Mouse (Mus musculus) thymus, postnatal 0 days (tissue): ENCODE results near the gene Rbfox3. TPM values are rescaled to one million over a fixed set of nuclear protein-coding genes. Genes with fewer than 3 reads are reported as not detected.

Source experiments
- DNase-seq: peaks from one replicate; pipeline ENCODE4 v3.0.0-alpha.2; 2015; ENCODE audit warnings: low spot score
- polyA plus RNA-seq: library from polyadenylated mRNA; unstranded; fragments of >200 nt; fragmentation: Nextera tagmentation; extraction: Ambion mirVana; gene quantifications from 2 replicates; pipeline ENCODE4 v1.2.1, GENCODE M21; 2015

The Rbfox3 gene
- polyA plus RNA-seq, 1 experiment from 2014 or later, result 0.26 TPM

GRCm38 (mm10) chr11:118767411-118767810, 144.0 kb downstream of the Rbfox3 start:
- DNase-seq, result no peak

DNA sequence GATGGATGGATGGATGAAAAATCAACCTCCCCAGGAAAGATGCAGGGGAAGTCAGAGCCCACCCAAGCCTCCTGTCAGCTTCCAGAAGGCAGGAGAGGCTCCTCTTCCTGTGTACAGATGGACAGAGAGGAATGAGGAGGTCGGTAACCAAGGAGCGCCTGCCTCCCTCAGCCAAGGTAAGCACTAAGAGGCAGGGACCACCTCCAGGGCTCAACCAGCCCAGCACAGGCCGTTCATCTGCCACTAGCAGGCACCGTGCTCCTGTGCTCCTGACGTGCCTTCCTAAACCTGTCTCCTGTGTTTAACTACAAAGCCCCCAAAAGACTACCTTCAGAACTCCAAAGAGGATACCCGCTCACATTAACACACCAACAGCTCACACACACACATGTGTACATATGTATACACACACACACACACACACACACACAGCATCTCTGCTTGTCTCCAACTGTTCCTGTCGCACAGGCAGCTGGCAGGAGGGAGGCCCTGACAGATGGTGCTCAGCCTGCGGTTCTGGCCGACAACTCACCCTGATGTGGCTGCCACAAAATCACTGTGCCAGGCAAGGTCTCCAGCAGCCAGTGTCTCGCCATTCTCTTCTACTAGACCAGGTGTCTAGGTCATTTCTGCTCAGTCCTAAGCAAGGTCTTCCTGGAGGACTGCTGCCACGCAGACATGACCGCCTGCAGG, 151.0 kb downstream of the Rbfox3 start:
- DNase-seq, result no peak

DNA sequence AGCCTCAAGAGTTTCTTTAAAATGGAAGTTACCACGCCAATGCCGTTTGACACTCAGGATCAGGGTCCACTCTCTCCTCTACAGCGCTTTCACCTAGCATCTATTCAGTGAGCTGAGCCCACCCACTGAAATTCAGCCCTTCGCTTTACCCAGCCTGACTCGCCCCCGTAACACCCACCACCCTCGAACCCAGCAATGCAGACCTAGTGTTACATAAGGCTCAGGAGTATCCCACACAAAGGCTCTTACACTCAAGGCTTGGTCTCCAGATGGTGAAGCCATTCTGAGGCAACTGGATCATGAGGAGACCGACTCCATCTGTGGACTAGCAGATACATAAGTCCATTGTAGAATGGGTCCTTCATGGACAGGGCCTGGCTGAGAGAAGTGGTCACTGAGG, 152.2 kb downstream of the Rbfox3 start:
- DNase-seq, result no peak

GRCm38 (mm10) chr11:118758277-118758990, 153.0 kb downstream of the Rbfox3 start:
- DNase-seq, result no peak

DNA sequence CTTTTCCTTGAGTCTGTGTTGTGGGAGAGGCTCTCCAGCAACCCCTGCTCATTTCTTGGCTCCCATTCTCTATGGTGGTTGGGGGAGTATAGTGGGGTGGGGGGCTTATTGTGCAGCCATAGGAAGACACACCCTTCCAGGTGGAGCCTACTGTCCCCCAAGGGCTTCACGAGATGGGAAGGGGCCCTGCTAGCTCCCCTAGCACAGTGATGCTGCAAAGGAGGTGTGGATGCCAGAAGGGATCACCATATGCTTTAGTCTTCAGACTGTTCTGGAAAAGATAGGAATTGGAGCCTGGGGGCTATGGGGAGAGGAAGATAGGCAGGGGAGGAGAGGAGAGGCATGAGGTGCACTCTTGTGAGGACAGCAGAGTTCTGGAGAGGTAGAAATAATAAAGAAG, 153.9 kb downstream of the Rbfox3 start:
- no peak for DNase-seq

GRCm38 (mm10) chr11:118755003-118755402, 156.4 kb downstream of the Rbfox3 start:
- no peak for DNase-seq

DNA sequence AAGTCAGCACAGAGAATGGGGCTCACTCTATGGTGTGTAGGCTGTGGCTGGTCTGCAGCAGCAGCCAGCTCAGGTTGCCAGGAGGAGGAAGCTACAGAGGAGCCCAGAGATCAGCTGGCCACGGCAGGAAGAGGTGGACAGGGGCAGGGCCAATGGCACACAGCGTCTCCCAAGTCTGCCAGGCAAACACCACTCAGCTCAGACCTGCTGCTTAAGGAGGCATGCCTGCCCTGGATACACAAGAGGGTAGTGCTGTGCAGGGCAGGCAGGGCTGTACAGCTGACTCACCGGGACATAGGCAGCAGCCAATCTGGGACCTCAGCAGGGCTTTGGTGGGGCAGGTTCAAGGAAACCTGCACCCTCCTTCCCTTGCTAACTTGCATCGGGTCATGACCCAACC, 156.9 kb downstream of the Rbfox3 start:
- no peak for DNase-seq

DNA sequence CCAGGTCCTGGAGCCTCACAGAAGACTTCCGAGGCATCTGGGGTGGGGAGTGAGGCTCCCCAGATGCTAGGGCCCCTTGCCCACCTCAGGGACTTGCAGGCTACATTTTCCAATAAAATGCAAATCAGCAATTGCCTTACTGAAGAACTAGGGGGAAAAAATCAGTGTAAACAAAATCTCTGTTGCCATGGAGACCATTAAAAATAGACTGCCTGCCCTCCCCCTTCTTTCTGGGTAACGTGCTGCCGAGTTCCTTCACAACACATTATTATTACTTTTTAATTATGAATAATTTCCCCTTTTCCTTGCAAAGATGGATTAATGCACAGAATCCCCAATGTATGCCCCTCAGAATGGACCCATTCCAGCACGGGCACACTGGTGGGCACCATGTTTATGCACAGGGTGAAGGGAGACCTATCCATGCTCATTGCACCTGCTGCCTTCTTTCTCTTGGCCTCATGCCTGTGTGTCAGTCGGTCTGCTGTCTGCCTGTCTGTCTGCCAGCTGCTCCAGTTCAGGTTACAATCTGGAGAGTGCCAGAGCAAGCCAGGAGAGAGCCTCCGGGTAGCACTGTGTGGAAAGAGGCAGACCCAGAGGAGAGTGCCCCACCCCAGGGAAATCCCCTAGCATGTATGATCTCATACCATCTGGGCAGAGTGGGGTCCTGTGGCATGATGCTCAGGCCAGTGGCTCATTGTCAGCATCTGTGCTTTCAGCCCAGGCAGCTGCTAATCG, 159.3 kb downstream of the Rbfox3 start:
- no peak for DNase-seq

DNA sequence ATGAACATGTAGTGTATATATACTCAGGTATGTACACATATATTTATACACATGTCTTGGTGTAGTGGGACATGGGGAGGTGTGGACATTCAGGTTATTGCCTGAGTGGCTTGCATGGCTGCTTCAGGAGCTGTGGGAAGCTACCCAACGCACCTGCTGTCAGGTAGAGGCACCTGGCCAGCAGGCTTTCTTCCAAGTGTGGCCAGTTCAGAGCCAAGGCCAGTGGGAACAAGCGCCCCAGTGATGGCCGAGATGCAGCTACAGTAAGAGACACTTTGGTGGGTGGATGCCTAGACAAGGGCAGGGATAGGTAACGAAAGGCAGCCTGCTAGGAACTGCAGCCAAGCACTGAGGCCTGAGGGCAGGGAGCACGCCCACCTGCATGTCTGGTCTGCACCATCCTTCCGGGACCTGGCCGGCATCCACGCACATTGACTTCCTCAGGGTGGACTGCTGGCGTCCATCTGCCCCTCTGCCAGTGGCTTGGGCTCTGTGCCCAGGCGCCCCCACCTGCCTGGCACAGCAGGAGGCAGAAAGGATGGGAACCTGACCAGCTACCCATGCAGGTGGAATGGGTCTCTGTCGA, 160.6 kb downstream of the Rbfox3 start:
- no peak for DNase-seq

GRCm38 (mm10) chr11:118749541-118749940, 161.9 kb downstream of the Rbfox3 start:
- no peak for DNase-seq

DNA sequence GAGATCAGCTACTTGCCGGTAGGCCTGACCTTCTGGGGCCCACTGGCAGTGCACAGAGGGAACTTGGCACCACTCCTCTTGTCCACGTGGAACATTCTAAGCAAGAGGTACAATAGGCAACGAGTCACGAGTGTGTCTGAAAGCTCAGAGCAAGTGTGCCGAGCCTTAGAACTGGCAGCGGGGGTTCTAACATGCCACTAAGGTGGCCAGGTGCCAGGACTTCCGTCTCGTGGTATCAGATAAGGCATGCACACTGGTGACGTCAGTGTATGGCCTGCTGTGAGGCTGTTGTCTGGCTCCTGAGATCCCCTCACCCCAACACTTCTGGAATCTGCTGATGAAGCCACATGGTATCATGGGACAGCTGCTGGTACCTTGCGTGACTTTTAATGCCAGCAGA, 162.8 kb downstream of the Rbfox3 start:
- DNase-seq, result no peak

- no peak for DNase-seq
Observed at GRCm38 (mm10) chr11:118745279-118745678, 166.1 kb downstream of the Rbfox3 start.

GRCm38 (mm10) chr11:118744782-118745181, 166.6 kb downstream of the Rbfox3 start:
- no peak for DNase-seq

DNA sequence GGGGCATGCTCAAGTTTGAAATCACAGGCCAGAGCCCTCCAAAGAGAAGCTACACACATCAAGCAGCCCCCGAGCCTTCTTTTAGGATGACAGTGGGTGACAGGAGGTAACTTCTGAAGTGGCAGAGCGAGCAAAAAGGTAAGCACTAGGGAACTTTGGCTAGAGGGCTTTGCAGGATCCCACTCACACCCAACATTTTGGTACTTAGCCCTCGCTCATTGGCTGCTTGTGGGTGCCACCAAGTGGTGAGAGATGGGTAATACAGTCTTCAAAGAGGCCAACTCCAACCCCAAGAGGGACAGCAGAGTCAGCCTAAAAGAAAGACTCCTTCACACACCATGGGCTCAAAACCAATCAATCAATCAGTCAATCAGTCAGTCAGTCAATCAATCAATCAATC, 168.6 kb downstream of the Rbfox3 start:
- peak; percentile 40 for DNase-seq

- DNase-seq, result no peak
Observed at GRCm38 (mm10) chr11:118741262-118741661, 170.1 kb downstream of the Rbfox3 start.

- no peak for DNase-seq
Observed at GRCm38 (mm10) chr11:118740001-118740400, 171.4 kb downstream of the Rbfox3 start.

DNA sequence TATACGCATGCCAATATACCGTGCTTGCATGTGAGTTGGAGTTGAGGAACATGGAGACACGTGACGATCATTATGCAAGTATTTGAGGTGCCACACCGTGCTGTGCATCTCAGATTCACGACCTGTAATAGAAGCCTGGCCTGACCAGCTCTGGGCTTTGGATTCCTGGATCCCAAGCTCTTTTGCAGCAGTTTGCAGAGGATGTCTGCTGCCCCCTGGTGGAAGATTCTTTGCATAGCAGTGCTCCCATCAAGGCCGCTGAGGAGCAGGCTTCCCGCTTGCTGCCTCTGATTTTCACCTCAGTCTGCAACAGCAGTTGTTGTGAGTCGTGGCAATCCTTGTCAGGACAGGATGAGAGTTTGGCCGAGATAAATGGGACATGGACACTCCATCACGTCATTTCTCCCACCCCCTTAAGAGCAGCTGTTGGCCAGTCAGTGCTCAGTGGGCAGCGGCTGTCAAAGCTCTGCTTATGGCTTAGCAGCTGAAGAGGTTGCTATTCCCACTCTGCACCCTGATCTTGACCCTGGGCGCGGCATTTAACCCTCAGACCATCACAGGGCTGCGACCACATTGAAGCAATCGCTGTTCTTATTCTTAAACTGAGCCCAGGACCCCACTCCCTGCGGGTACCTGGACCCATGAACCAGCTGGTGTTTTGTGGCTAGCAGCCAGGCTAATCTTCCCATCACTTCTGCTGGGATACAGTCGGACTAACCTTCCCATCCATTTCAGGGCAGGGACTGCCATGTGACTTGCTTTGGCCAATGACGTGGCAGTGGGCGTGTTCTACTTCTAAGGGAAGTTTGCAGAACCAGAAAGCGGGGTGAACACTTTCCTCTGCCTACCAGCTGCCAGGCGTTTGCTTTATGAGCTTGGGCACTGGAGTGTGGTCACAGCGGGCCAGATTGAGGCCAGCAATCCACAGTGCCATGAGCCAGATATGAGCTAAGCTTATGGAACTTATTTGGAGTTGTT, 172.3 kb downstream of the Rbfox3 start:
- DNase-seq, result peak; percentile 58

- no peak for DNase-seq
Observed at GRCm38 (mm10) chr11:118738323-118738722, 173.1 kb downstream of the Rbfox3 start.

DNA sequence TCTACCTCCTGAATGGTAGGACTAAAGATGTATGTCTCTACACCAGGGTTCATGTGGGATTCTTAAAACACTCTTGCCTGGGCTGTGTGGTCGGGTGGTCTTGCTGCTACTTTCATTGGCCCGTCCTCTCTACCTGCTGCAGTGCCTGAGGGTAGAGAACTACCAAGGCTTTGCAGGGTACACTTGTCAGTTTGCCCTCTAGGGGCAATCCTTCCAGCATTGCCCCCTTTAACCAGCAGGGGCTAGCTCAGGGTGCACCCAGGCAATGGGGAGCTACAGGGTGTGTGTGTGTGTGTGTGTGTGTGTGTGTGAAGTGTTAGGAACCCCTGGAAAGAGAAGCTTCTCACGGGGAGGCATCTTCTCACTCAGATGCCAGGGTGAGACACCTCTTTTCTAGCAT, 173.6 kb downstream of the Rbfox3 start:
- DNase-seq, result peak; percentile 18

- DNase-seq, result no peak
Observed at GRCm38 (mm10) chr11:118736993-118737392, 174.4 kb downstream of the Rbfox3 start.

- no peak for DNase-seq
Observed at GRCm38 (mm10) chr11:118731655-118732054, 179.7 kb downstream of the Rbfox3 start.
